Mouse (Mus musculus): ENCODE data around the gene Fam161a. TPM values are rescaled to one million over a fixed set of nuclear protein-coding genes. Genes with fewer than 3 reads are reported as not detected.
"Not testable (repeated sequence)": the region's sequence is repeated elsewhere in the genome, so short reads cannot be mapped to it uniquely, and the experiment has no call there.

Fam161a gene
- total RNA-seq, 1 experiment, result 3.7 TPM

DNA sequence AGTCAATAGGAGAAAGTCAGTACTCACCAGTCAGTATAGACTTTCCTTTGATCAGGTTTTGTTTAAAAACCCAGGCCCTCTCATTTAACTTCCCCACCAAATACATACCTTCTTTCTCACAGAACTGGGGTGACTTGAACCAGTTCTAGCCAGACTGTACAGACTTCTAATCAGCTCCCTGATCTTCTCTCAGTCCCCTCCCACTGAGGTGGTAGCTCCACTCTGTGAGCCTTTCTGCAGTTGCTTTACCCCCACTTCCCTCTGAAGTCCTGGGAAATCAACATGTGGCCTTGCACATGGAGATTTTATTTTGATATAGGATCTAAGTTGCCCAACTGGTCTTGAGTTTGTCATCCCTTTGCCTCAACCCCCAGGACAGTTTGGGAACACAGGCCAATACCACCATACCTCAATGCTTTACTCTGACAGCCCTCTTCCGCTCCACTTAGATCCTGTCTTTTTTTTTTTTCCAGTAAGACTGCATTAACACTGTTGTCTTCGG is 57.9 kb downstream of the Fam161a start:
- TF ChIP-seq ZNF384 (IDR thresholded peaks at IDR 0.05; ENCODE audit: low read depth, low read length) (no peak), HCFC1 (IDR thresholded peaks at IDR 0.05; ENCODE audit: borderline replicate concordance, insufficient read depth, low read length) (no peak), MAFK (IDR thresholded peaks at IDR 0.05; ENCODE audit: insufficient read depth, low read depth, low read length) (no peak), CHD2 (IDR thresholded peaks at IDR 0.05; ENCODE audit: low read depth, low read length) (no peak), ZC3H11A (IDR thresholded peaks at IDR 0.05; ENCODE audit: borderline replicate concordance, low read depth, low read length) (no peak)
- H3K4me3 ChIP-seq (ENCODE audit: insufficient read depth in 1 of 2, low read depth in 1 of 2, low read length in 2 of 2, poor library complexity in 1 of 2, severe bottlenecking in 1 of 2), result no peak overlapping the region
- no peaks in the 10 kb centered on the region for H3K9me3 ChIP-seq (ENCODE audit: control insufficient read depth, insufficient read depth, low read depth, low read length)
- no peak overlapping the region for H3K9ac ChIP-seq (ENCODE audit: insufficient read depth, low read depth, low read length, poor library complexity, severe bottlenecking)
- in situ Hi-C loops (cut with MboI; ENCODE audit: low sequenced_read_pairs in 2 of 2, unreplicated experiment in 2 of 2), result no loop called here
- no peak overlapping the region; the same call in 1 of the 2 replicates for H3K27ac ChIP-seq (ENCODE audit: insufficient read depth, low read depth, low read length, poor library complexity, severe bottlenecking)
- no peaks in the 10 kb centered on the region for H3K36me3 ChIP-seq (ENCODE audit: control insufficient read depth, insufficient read depth, low read length, poor library complexity, severe bottlenecking)
- H3K4me1 ChIP-seq (ENCODE audit: control insufficient read depth in 2 of 2, insufficient read depth in 2 of 2, low read length in 2 of 2, poor library complexity in 1 of 2), result peaks cover 4 to 11% of the 10 kb centered on the region in 2 experiments; a peak in 3 of 4 replicates
- DNase-seq (ENCODE audit: low read depth, low spot score), result no peak

- DNase-seq (ENCODE audit: low read depth, low spot score), result peak; percentile 79
- Histone ChIP-seq H3K4me3 (ENCODE audit: insufficient read depth in 1 of 2, low read depth in 1 of 2, low read length in 2 of 2, poor library complexity in 1 of 2, severe bottlenecking in 1 of 2) (peak overlapping the region; percentile 72 to 84), H3K36me3 (ENCODE audit: control insufficient read depth, insufficient read depth, low read length, poor library complexity, severe bottlenecking) (no peaks in the 10 kb centered on the region), H3K27ac (ENCODE audit: insufficient read depth, low read depth, low read length, poor library complexity, severe bottlenecking) (peak overlapping the region; percentile 62; the same call in 1 of the 2 replicates), H3K4me1 (ENCODE audit: control insufficient read depth in 2 of 2, insufficient read depth in 2 of 2, low read length in 2 of 2, poor library complexity in 1 of 2) (peaks cover 4 to 11% of the 10 kb centered on the region in 2 experiments; a peak in 3 of 4 replicates), H3K9ac (ENCODE audit: insufficient read depth, low read depth, low read length, poor library complexity, severe bottlenecking) (peak overlapping the region; percentile 85), H3K9me3 (ENCODE audit: control insufficient read depth, insufficient read depth, low read depth, low read length) (no peaks in the 10 kb centered on the region)
- TF ChIP-seq ZC3H11A (IDR thresholded peaks at IDR 0.05; ENCODE audit: borderline replicate concordance, low read depth, low read length) (no peak), ZNF384 (IDR thresholded peaks at IDR 0.05; ENCODE audit: low read depth, low read length) (no peak), MAFK (IDR thresholded peaks at IDR 0.05; ENCODE audit: insufficient read depth, low read depth, low read length) (no peak), CHD2 (IDR thresholded peaks at IDR 0.05; ENCODE audit: low read depth, low read length) (no peak), HCFC1 (IDR thresholded peaks at IDR 0.05; ENCODE audit: borderline replicate concordance, insufficient read depth, low read length) (no peak)
- in situ Hi-C loops (cut with MboI; ENCODE audit: low sequenced_read_pairs in 2 of 2, unreplicated experiment in 2 of 2), result no loop called here
These were observed 60.2 kb downstream of the Fam161a start for GRCm38 (mm10) chr11:23067395-23068136.

DNA sequence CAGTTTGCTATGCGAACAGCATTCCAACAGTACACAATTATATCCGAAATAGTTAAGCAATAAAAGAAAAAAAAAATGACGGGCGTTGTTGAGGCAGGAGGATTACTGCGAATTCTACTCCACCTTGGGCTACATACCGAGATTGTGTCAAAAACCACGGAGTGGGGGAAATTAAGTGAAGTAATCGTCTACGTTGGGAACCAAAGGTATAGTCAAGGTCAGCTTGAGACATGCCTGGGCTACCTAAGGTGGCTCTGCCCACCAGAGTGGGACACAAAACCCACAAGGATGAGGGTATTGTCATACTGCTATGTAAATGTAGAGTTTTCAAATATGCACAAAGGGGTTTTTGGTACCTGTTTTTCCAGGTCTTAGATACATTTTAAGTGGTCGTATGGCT is 60.9 kb downstream of the Fam161a start:
- peak overlapping the region; percentile 72 to 84 for H3K4me3 ChIP-seq (ENCODE audit: insufficient read depth in 1 of 2, low read depth in 1 of 2, low read length in 2 of 2, poor library complexity in 1 of 2, severe bottlenecking in 1 of 2)
- in situ Hi-C loops (cut with MboI; ENCODE audit: low sequenced_read_pairs in 2 of 2, unreplicated experiment in 2 of 2), result no loop called here
- H3K36me3 ChIP-seq (ENCODE audit: control insufficient read depth, insufficient read depth, low read length, poor library complexity, severe bottlenecking), result no peaks in the 10 kb centered on the region
- DNase-seq (ENCODE audit: low read depth, low spot score), result no peak
- H3K27ac ChIP-seq (ENCODE audit: insufficient read depth, low read depth, low read length, poor library complexity, severe bottlenecking), result no peak overlapping the region; the same call in 1 of the 2 replicates
- no peak for TF ChIP-seq HCFC1 (IDR thresholded peaks at IDR 0.05; ENCODE audit: borderline replicate concordance, insufficient read depth, low read length)
- TF ChIP-seq MAFK (IDR thresholded peaks at IDR 0.05; ENCODE audit: insufficient read depth, low read depth, low read length), result no peak
- TF ChIP-seq CHD2 (IDR thresholded peaks at IDR 0.05; ENCODE audit: low read depth, low read length), result no peak
- no peak for TF ChIP-seq ZC3H11A (IDR thresholded peaks at IDR 0.05; ENCODE audit: borderline replicate concordance, low read depth, low read length)
- no peak for TF ChIP-seq ZNF384 (IDR thresholded peaks at IDR 0.05; ENCODE audit: low read depth, low read length)
- H3K9me3 ChIP-seq (ENCODE audit: control insufficient read depth, insufficient read depth, low read depth, low read length), result no peaks in the 10 kb centered on the region
- peak overlapping the region; percentile 85 for H3K9ac ChIP-seq (ENCODE audit: insufficient read depth, low read depth, low read length, poor library complexity, severe bottlenecking)
- peaks cover 4 to 11% of the 10 kb centered on the region in 2 experiments; a peak in 3 of 4 replicates for H3K4me1 ChIP-seq (ENCODE audit: control insufficient read depth in 2 of 2, insufficient read depth in 2 of 2, low read length in 2 of 2, poor library complexity in 1 of 2)

DNA sequence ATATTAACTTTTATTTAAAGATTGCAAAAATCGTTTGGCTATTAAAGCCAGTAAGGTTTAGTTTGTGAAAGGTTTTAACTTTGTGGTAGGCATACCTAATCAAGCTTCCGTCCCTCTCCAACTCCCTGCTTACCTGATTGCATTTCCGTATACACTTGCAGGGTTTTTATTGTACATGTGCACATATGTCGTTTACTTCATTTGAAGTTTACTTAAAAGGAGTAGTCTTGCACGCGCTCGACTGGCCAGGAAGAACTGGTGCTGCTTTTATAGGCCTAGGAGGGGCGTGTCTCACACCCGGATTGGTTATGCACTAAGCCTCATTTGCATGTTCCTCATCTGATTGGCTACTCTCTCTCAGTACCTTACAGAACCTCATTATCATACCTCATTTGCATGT is 61.7 kb downstream of the Fam161a start:
- in situ Hi-C loops (cut with MboI; ENCODE audit: low sequenced_read_pairs in 2 of 2, unreplicated experiment in 2 of 2); H3K27ac ChIP-seq (ENCODE audit: insufficient read depth, low read depth, low read length, poor library complexity, severe bottlenecking); DNase-seq (ENCODE audit: low read depth, low spot score); H3K4me3 ChIP-seq (ENCODE audit: insufficient read depth in 1 of 2, low read depth in 1 of 2, low read length in 2 of 2, poor library complexity in 1 of 2, severe bottlenecking in 1 of 2); H3K36me3 ChIP-seq (ENCODE audit: control insufficient read depth, insufficient read depth, low read length, poor library complexity, severe bottlenecking); H3K9me3 ChIP-seq (ENCODE audit: control insufficient read depth, insufficient read depth, low read depth, low read length); H3K9ac ChIP-seq (ENCODE audit: insufficient read depth, low read depth, low read length, poor library complexity, severe bottlenecking): not testable (repeated sequence)
- H3K4me1 ChIP-seq (ENCODE audit: control insufficient read depth in 2 of 2, insufficient read depth in 2 of 2, low read length in 2 of 2, poor library complexity in 1 of 2), result peaks cover 6 to 11% of the 10 kb centered on the region in 2 experiments

Measured in ES-E14 (cell line).